Comparison of ENCODE assay signal across 8 mouse cellular contexts in the genomic region with DNA sequence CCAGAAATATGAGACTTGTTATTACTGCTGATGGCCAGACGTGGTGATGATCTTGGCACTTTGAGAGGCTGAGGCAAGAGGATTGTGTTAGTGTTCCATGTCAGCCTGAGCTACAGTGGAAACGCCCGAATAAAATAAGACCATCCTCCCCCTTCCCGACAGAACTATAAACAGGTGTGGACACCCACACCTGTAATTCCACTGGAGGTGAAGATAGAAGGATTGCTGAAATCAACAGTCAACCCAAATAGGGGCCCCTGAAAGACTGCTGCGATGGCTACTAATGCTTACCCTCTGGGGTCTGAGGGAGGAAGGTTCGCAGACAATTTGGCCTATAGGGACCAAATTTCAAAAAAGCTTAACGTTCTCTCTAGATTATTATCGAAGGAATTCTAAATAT. TPM values are rescaled to one million over a fixed set of nuclear protein-coding genes. Genes with fewer than 3 reads are reported as not detected.
A peak's percentile ranks its signal among the peaks of the same experiment; 100 is the strongest.
DNase-seq lines count a peak whose midpoint lies in the region; ATAC-seq and TF ChIP-seq lines count a peak whose summit lies in the region.

No protein-coding gene starts in this region.

- H3K4me3 ChIP-seq in lung, postnatal 0 days (ENCODE audit: low read depth, low read length): peak overlapping the region; percentile 92
- H3K4me3 ChIP-seq in hindbrain, embryonic 14.5 days (replicated peaks; ENCODE audit: low read length): peak overlapping the region; percentile 90
- peak overlapping the region; percentile 84 for H3K4me3 ChIP-seq in midbrain, postnatal 0 days (ENCODE audit: low read depth, low read length)

- peak overlapping the region; percentile 90 for H3K27ac ChIP-seq in lung, postnatal 0 days (ENCODE audit: low read length)
- H3K27ac ChIP-seq in hindbrain, embryonic 14.5 days: peak overlapping the region; percentile 76; the same call in 1 of the 2 replicates
- peak overlapping the region; percentile 57 for H3K27ac ChIP-seq in midbrain, postnatal 0 days (ENCODE audit: low read depth, low read length)

- no peak for TF ChIP-seq EP300 in lung, postnatal 0 days (IDR thresholded peaks at IDR 0.05)

- peaks cover 10% of the 10 kb centered on the region; the same call in 1 of the 2 replicates for H3K4me1 ChIP-seq in lung, postnatal 0 days (ENCODE audit: insufficient read depth, low read depth, low read length)
- H3K4me1 ChIP-seq in hindbrain, embryonic 14.5 days (replicated peaks; ENCODE audit: control insufficient read depth, insufficient read depth, low read length): peaks cover 21% of the 10 kb centered on the region
- peaks cover 15% of the 10 kb centered on the region for H3K4me1 ChIP-seq in midbrain, postnatal 0 days (ENCODE audit: insufficient read depth, low read length)

- peak overlapping the region; percentile 79 for H3K9ac ChIP-seq in lung, postnatal 0 days (replicated peaks; ENCODE audit: low read depth)
- peak overlapping the region; percentile 74 for H3K9ac ChIP-seq in hindbrain, embryonic 14.5 days
- peak overlapping the region; percentile 42 for H3K9ac ChIP-seq in midbrain, postnatal 0 days (replicated peaks; ENCODE audit: low read length, poor library complexity, severe bottlenecking)

- H3K36me3 ChIP-seq in lung, postnatal 0 days (ENCODE audit: insufficient read depth, low read length): no peaks in the 10 kb centered on the region; the same call in 1 of the 2 replicates
- peaks cover 36% of the 10 kb centered on the region for H3K36me3 ChIP-seq in hindbrain, embryonic 14.5 days (replicated peaks; ENCODE audit: control insufficient read depth, insufficient read depth)
- H3K36me3 ChIP-seq in midbrain, postnatal 0 days (ENCODE audit: insufficient read depth, low read length): peaks cover 22% of the 10 kb centered on the region

- 12% methylated on average over 8 of the region's 8 CpGs for WGBS in lung, postnatal 0 days
- WGBS in hindbrain, embryonic 14.5 days: 14% methylated on average over 8 of the region's 8 CpGs
- 15% methylated on average over 8 of the region's 8 CpGs for WGBS in midbrain, postnatal 0 days

- no peak for TF ChIP-seq CTCF in lung, postnatal 0 days (IDR thresholded peaks at IDR 0.05)
- TF ChIP-seq CTCF in midbrain, postnatal 0 days (IDR thresholded peaks at IDR 0.05): 0 out of 2 replicates have a peak, but pooled peaks have one; percentile 1

- no peaks in the 10 kb centered on the region for H3K9me3 ChIP-seq in lung, postnatal 0 days (ENCODE audit: low read length)
- no peaks in the 10 kb centered on the region for H3K9me3 ChIP-seq in hindbrain, embryonic 14.5 days (ENCODE audit: control insufficient read depth, low read length)
- no peaks in the 10 kb centered on the region for H3K9me3 ChIP-seq in midbrain, postnatal 0 days (ENCODE audit: low read length)

- ATAC-seq in lung, postnatal 0 days: no peak
- ATAC-seq in hindbrain, embryonic 14.5 days (ENCODE audit: low FRiP score): no peak
- ATAC-seq in midbrain, postnatal 0 days (ENCODE audit: low FRiP score): no peak

- no peaks in the 10 kb centered on the region for H3K27me3 ChIP-seq in lung, postnatal 0 days (replicated peaks; ENCODE audit: insufficient read depth, low read length)
- no peaks in the 10 kb centered on the region for H3K27me3 ChIP-seq in hindbrain, embryonic 14.5 days (ENCODE audit: control insufficient read depth, insufficient read depth, low read length)
- no peaks in the 10 kb centered on the region for H3K27me3 ChIP-seq in midbrain, postnatal 0 days (ENCODE audit: insufficient read depth, low read length)

- peak; percentile 25 for DNase-seq in lung, postnatal 0 days (ENCODE audit: low spot score)
- DNase-seq in lung, postnatal 36 days: no peak
- DNase-seq in c-Kit-positive CD71-positive TER-119-negative erythroid progenitor cells, embryonic 14.5 days (ENCODE audit: low read depth): peak; percentile 20
- no peak for DNase-seq in hindbrain, embryonic 14.5 days (ENCODE audit: low spot score)
- DNase-seq in midbrain, postnatal 0 days (ENCODE audit: low spot score): no peak
- DNase-seq in urinary bladder, adult 18-20 months (ENCODE audit: low spot score in 2 of 2): no peak
- DNase-seq in adrenal gland, adult 18-20 months (ENCODE audit: low spot score in 2 of 2): no peak
- DNase-seq in right cerebral cortex, postnatal 4 days: no peak

- peak overlapping the region; percentile 71 for H3K4me2 ChIP-seq in lung, postnatal 0 days (replicated peaks; ENCODE audit: low read depth, low read length)
- H3K4me2 ChIP-seq in hindbrain, embryonic 14.5 days (replicated peaks): peak overlapping the region; percentile 88
- H3K4me2 ChIP-seq in midbrain, postnatal 0 days (ENCODE audit: low read depth, low read length, poor library complexity, severe bottlenecking): peak overlapping the region; percentile 81

RNA-seq across cellular contexts. Expression of a gene that starts 27.3 kb away (rescaled TPM):
- polyA plus RNA-seq in lung, postnatal 0 days (2015; fragmentation: Nextera tagmentation; extraction: Ambion mirVana): 49.2 and 50.8 TPM in 2 replicates
- 95.5 and 100 TPM in 2 replicates for polyA plus RNA-seq in hindbrain, embryonic 14.5 days (2014; fragmentation: Nextera tagmentation; extraction: Ambion mirVana)
- total RNA-seq in midbrain, postnatal 0 days (2014; rRNA removed): 164 and 176 TPM in 2 replicates
- 59.8 and 63.6 TPM in 2 replicates for polyA plus RNA-seq in midbrain, postnatal 0 days (2015; fragmentation: Nextera tagmentation; extraction: Ambion mirVana)
- 100 to 1,000 TPM; 137 to 144 TPM for total RNA-seq in adrenal gland, adult 18-20 months (2021)

RNA-seq across cellular contexts. Expression of a gene that starts 27.3 kb away (rescaled TPM):
- 11.3 and 11.6 TPM in 2 replicates for polyA plus RNA-seq in lung, postnatal 0 days (2015; fragmentation: Nextera tagmentation; extraction: Ambion mirVana)
- 35.1 and 36.8 TPM in 2 replicates for polyA plus RNA-seq in hindbrain, embryonic 14.5 days (2014; fragmentation: Nextera tagmentation; extraction: Ambion mirVana)
- total RNA-seq in midbrain, postnatal 0 days (2014; rRNA removed): 70.3 and 78.3 TPM in 2 replicates
- polyA plus RNA-seq in midbrain, postnatal 0 days (2015; fragmentation: Nextera tagmentation; extraction: Ambion mirVana): 49.3 and 50.3 TPM in 2 replicates
- 10 to 100 TPM; 57.2 to 57.5 TPM for total RNA-seq in adrenal gland, adult 18-20 months (2021)

RNA-seq across cellular contexts. Expression of a gene that starts 27.3 kb away (rescaled TPM):
- 34.5 and 36.1 TPM in 2 replicates for polyA plus RNA-seq in lung, postnatal 0 days (2015; fragmentation: Nextera tagmentation; extraction: Ambion mirVana)
- polyA plus RNA-seq in hindbrain, embryonic 14.5 days (2014; fragmentation: Nextera tagmentation; extraction: Ambion mirVana): 65.7 and 74.2 TPM in 2 replicates
- 32.0 and 36.1 TPM in 2 replicates for total RNA-seq in midbrain, postnatal 0 days (2014; rRNA removed)
- 68.3 and 75.0 TPM in 2 replicates for polyA plus RNA-seq in midbrain, postnatal 0 days (2015; fragmentation: Nextera tagmentation; extraction: Ambion mirVana)
- 10 to 100 TPM; 58.8 to 60.6 TPM for total RNA-seq in adrenal gland, adult 18-20 months (2021)

Comparison
In these comparisons a context has a peak if more than half of its experiments do, and no peak if none do; other contexts are left out.
1. DNase-seq: peak in lung, postnatal 0 days (single experiment) and c-Kit-positive CD71-positive TER-119-negative erythroid progenitor cells, embryonic 14.5 days (single experiment); none in lung, postnatal 36 days (single experiment), hindbrain, embryonic 14.5 days (single experiment), midbrain, postnatal 0 days (single experiment), urinary bladder, adult 18-20 months (0 of 2), adrenal gland, adult 18-20 months (0 of 2) and right cerebral cortex, postnatal 4 days (single experiment).
2. Peak in every context shown above with its lines, with median percentiles within 50 percentile points of each other: H3K27ac ChIP-seq, H3K4me2 ChIP-seq, H3K4me3 ChIP-seq and H3K9ac ChIP-seq.